In the genomic region with DNA sequence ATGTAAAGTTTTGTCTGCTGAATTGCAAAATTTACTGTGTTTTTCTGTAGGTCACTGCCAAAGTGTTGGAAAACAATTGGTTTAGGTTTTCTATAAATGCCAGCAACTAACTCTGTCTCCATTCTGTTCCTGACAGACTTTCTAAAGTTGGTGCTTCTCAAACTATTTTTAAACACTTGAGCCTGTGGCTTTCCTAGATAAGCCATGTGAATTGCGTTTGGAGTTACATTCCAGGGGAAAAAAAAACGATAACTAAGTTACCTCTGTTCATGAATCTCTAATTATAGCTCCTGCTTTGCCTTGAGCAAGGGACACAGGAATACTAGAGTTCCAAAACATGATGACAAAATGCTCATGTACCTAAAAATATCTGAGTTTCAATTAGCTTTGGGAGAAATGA, we compare ENCODE assay signal across 12 mouse cellular contexts.
"Had no signal": no experiment of that assay in that cellular context is flagged by ENCODE, and none has a peak within 500 bp of the region (broad histone marks: within the 10 kb centered on the region; RNA-seq: fewer than 3 reads in every experiment).

No protein-coding gene starts in this region.

- DNase-seq: kidney, postnatal 4 days; left cerebral cortex, postnatal 4 days; lung, adult 18-20 months; right cerebral cortex, postnatal 14 days; thymus, postnatal 36 days had no signal

- H3K27me3 ChIP-seq: limb, embryonic 13.5 days; midbrain, embryonic 12.5 days; neural tube, embryonic 13.5 days; stomach, embryonic 15.5 days had no signal

- H3K4me3 ChIP-seq: layer of hippocampus, adult 2 months; limb, embryonic 13.5 days; midbrain, embryonic 12.5 days; neural tube, embryonic 13.5 days; stomach, embryonic 15.5 days had no signal

- ATAC-seq: midbrain, embryonic 16.5 days had no signal

- H3K36me3 ChIP-seq: limb, embryonic 13.5 days; midbrain, embryonic 12.5 days; neural tube, embryonic 13.5 days; stomach, embryonic 15.5 days had no signal

- H3K27ac ChIP-seq: layer of hippocampus, adult 2 months; limb, embryonic 13.5 days; liver, embryonic 14.5 days; midbrain, embryonic 12.5 days; neural tube, embryonic 13.5 days; stomach, embryonic 15.5 days had no signal

- H3K9ac ChIP-seq: limb, embryonic 13.5 days; liver, embryonic 14.5 days; midbrain, embryonic 12.5 days; neural tube, embryonic 13.5 days; stomach, embryonic 15.5 days had no signal

- H3K4me2 ChIP-seq: limb, embryonic 13.5 days; midbrain, embryonic 12.5 days; neural tube, embryonic 13.5 days; stomach, embryonic 15.5 days had no signal

- H3K9me3 ChIP-seq: limb, embryonic 13.5 days; midbrain, embryonic 12.5 days; neural tube, embryonic 13.5 days; stomach, embryonic 15.5 days had no signal

- H3K4me1 ChIP-seq: limb, embryonic 13.5 days; midbrain, embryonic 12.5 days; neural tube, embryonic 13.5 days; stomach, embryonic 15.5 days had no signal
